Mouse (Mus musculus) neural tube, embryonic 10.5 days (tissue): Measurements from ENCODE around the gene Apol9b.
A peak's percentile ranks its signal among the peaks of the same experiment; 100 is the strongest.

ENCODE experiments used
- DNase-seq: peaks from one replicate; pipeline ENCODE4 v3.0.0-alpha.2; 2017; ENCODE audit warnings: low spot score; ENCODE audit errors: extremely low spot score

The Apol9b gene

GRCm38 (mm10) chr15:77746326-77746725 is 17.5 kb downstream of the Apol9b start:
- no peak for DNase-seq

GRCm38 (mm10) chr15:77748414-77748813 is 19.6 kb downstream of the Apol9b start:
- no peak for DNase-seq

DNA sequence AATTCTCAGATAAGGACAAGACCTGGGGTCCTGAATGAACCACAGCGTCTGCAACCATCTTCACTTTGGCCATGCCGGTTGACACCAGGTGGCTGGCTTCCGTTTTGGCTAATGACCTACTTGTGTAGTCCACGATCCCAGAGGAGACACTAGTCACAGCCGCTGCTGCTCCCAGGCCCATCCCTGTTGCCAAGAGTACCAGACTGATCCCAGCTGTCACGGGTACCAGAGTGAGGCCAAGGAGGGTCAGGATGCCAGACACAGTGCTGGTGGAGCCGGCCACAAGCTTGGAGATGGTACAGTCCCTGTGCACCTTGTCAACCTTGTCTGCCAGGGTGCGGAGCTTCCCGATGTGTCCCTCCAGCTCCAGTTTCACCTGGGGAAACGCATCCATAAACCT is 20.9 kb downstream of the Apol9b start:
- no peak for DNase-seq

- no peak for DNase-seq
Measured at GRCm38 (mm10) chr15:77750461-77750860, 21.6 kb downstream of the Apol9b start.

- DNase-seq, result no peak
Measured at GRCm38 (mm10) chr15:77752443-77752842, 23.6 kb downstream of the Apol9b start.

DNA sequence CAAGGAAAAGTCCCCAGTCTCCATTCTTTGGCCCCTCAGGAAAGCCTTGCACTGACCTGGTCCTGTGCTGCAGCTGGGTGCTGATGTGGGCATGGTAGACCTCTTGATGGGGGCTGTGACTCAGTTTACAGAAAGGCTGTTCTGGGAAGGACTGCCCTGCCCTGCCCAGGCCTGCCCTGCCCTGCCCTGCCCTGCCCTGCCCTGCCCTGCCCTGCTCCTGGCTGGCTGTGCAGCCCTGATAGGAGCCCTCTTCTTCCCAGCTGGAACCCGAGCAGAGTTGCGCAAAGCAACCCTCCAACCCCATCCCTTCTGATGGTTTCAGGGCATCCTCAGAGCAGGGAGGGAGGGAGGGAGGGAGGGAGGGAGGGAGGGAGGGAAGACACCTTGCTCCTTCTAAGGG is 26.3 kb downstream of the Apol9b start:
- DNase-seq, result no peak

DNA sequence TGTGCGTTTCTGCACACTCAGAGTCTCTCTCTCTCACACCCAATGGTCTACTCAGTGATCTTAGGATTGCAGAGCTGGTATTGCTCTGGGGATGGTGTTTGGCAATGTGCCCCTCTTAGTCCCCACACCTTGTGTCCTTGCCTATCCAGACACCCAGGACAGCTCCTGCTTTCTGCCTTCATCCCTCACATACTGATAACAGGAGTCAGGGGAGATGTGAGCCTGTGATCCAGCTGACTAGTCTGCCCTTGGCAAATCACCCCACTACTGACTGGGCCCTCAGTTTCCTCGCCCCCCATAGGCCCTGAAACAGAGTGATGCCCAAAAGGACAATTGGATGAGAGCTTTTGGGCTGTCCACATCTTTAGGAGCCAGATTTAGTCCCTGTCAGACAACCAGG is 27.2 kb downstream of the Apol9b start:
- DNase-seq, result no peak

DNA sequence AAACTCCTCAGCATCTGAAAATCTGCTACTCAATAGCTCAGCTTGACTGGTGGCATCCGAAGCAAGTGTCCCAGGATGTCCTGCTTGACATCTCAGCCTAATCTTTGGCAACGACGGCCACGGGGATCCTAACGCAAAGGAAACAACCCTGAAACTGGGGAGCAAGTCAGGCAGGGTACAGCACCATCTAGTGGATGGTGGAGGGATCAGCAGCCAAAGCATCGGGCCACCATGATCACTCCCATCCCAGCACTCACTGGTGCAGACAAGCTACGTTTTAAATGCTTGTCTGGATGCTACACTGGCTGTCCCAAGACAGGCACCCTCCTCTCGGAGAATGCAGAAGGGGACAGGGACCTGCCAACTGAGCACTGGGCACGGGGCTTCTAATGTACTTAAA is 28.0 kb downstream of the Apol9b start, which contains the start of gene Apol8:
Apol8 (minus strand) TSS at position 156 of the 400 bp plus-strand sequence.
- peak; percentile 65 for DNase-seq

GRCm38 (mm10) chr15:77757586-77758226 is 28.9 kb downstream of the Apol9b start:
- no peak for DNase-seq

- no peak for DNase-seq
Measured at GRCm38 (mm10) chr15:77760037-77760436, 31.2 kb downstream of the Apol9b start.

DNA sequence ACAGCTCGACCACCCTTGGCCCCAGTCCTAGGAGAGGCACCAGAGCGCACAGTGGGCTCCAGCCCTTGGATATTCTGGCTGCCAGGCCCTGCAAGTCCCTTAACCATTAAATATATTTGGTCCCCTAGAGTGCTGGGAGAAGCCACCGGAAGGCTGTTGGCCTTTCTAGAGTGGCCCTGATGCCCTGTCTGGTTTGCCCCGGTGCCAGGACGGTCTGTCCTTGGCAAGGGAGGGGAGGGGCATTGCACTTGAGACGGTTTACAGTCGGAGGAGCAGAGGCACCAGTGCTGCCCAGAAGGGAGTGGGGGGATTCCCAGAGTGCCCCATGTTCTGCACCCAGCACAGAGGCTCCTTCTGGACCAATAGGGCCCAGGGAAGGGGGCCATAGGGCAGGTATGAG is 32.2 kb downstream of the Apol9b start:
- DNase-seq, result no peak

GRCm38 (mm10) chr15:77761561-77762380 is 32.9 kb downstream of the Apol9b start:
- peak; percentile 37 for DNase-seq

DNA sequence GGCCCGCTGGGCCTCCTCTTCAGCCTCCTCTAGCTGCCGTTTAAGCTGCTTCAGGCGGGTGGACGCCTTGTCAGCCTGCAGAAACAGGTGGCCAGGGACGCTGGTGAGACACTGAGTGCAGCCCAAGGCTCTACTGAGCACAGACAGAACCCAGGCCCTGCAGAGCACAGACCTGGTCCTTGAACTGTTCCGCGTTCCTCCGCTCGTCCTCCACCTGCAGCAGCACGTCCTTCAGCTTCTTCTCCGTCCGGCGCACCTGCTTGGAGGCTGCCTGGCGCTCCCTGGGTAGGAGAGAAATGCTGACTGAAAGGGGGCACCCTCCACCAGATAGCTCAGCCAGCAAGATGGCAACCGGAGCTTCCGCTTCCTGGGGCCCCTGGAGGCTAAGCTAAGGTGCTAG is 34.2 kb downstream of the Apol9b start:
- no peak for DNase-seq

- DNase-seq, result no peak
Measured at GRCm38 (mm10) chr15:77763702-77764101, 34.9 kb downstream of the Apol9b start.

DNA sequence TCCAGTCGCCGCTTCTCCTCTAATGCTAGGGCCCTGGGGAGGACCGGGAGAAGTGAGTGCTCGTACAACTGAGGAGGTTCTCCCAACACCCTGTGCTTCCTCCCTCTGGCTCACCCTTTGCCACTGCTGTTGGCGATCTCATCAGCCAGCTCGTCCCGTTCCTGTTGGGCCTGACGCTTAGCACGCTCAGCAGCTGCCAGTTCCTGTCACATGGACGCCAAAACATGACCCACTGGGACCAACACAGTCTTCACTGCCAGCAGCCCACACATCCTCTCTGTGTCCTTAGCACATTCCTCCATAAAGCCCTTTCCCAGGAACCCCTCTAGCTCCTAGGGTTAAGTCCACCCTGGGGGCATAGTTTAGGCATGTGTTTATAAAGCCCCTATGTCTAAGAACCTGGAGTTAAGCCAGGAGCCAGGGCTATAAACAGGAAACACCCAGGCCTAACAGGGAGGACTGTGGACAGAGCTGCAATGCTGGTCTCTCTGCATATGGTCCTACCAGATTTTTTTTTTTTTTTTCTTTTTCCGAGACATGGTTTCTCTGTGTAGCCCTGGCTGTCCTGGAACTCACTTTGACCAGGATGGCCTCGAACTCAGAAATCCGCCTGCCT is 35.7 kb downstream of the Apol9b start:
- no peak for DNase-seq

- DNase-seq, result no peak
Measured at GRCm38 (mm10) chr15:77765484-77766093, 36.8 kb downstream of the Apol9b start.

DNA sequence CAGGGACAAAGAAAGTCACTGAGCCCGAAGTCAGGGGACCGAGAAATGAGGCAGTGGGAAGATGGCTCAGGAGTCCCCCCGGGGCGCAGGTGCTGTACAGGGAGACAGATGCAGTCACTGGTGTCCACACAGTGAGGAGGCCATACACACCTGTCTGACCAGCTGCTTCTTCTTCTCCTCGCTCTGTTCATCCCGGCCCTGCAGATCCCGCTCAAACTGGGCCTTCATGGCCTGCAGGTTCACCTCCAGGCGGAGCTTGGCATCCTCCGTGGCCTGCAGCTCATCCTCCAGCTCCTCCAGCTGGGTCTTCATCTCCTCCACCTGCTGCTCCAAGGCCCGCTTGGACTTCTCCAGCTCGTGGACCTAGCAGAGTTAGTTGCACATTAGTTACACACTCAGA is 38.1 kb downstream of the Apol9b start:
- DNase-seq, result no peak

DNA sequence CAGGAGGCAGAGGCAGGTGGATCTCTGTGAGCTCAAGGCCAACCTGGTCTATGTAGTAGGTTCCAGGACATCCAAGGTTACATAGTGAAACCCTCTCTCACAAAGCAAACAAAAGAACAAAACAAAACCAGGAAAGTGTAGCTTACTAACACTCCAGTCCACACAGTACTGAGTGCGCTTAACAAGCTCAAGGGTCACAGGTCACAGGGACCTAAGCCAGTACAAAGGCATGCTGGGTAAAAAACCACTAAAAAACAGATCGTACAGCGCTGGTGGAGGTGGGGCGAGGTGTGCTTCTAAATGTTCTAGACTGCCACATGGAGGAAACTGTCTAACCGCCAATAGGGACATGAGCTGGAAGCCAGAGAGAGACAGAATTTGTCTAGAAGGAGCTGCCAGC is 41.5 kb downstream of the Apol9b start:
- no peak for DNase-seq

DNA sequence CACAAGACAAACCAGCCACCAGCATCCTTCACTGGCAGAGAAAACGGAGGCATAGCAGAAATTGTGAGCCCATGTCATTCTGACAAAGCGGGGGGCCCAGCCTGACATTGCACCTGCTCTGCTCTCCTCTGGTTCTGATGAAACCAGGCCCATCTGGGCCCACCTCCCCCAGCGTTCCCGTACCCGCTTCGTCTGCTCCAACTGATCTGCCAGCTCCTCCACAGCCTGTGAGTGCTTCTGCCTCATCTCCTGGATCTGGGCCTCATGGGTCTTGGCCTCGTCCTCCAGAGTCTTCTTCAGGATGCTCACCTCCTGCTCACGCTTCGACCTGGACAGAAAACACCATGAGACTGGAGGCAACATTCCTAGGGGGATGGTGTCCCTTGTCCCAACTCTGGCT is 42.1 kb downstream of the Apol9b start:
- no peak for DNase-seq

DNA sequence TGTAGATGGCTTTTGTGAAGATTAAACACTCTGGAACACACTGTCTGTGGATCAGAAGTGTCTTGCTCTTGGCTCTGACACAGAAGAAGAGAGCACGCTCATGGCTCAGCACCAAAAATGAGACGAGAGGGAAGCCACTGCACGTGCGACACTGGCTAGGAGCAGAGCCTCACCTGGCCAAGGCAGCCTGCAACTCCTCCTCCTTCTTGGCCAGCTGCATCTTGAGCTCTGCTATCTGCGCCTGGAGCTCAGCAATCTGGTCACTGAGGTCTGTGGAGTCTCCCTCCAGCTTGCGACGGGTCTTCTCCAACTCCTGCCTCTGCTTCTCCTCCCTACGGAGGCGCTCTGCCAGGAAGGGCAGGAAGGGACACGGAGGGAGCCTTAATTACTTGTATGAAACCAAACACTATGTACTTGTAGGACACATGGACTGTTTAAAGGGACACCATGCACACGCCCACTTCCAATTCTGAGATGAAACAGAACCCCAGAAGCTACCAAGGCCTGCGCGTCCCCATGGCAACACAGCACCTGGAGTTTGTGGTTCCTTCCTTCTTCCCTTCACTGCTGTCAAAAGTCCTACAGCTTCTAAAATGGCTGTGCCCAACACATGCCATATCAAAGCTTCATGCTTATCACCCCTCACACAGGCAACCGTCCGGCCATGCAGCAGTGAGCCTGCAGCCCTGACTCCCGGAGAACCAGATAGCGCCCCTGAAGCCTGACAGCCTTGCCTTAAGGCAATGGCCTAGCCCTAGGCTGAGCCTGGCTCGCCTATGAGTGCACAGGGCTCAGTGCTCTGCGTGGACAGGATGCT is 44.5 kb downstream of the Apol9b start:
- DNase-seq, result no peak

DNA sequence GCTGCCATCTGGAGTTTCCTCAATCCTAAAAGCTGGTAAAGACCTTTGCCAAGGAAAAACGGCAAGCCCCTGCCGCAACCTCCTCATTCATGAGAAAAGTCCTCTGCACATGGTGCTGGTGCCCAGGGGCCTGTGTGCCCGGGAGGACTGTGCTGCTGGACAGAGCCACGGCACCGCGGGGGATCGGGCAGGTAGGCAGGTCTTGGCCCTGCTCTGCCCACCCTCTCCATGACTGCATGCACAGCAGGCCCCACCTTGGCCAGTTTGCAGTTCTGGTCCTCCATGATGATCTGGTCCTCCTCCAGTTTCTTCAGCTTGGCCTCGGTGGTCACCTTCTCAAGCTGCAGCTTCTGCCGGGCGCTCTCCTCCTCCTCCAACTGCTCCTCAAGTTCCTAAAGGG is 45.5 kb downstream of the Apol9b start:
- no peak for DNase-seq
